Mouse (Mus musculus): ENCODE results near the gene Tagln. TPM values are rescaled to one million over a fixed set of nuclear protein-coding genes. Genes with fewer than 3 reads are reported as not detected.

Gene Tagln
- polyA plus RNA-seq, 1 experiment from 2014 or later = 18.6 TPM

DNA sequence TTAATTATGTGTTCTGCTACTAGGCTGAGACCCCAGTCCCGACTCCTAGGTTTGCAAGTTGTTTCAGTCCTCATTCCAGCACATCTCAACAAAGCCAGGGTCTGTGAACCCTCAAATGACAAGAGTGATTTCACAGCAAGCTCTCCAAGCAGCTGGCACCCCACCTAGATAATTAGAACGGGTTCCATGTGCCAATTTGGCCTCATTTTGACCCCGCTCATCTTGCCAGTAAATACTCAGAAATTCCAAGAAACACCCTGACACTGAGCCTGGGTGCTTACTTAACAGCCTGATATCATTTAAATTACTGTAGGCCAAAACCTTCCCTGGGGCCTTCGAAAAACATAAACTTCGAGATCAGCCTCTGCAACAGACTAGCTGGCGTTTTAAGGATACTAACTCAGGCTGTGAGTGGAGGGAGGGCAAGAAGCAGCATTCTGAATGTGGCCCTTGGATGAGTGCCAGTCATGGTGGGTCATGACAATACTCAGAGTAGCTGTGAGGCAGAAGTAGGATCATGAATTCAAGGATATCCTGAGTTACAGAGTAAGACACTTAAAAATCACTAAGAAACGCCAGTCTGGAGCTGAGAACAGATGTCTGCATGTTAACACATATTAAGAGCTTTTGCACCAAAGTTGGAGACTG lies 22.3 kb upstream of the Tagln start:
- DNase-seq (ENCODE audit: extremely low spot score, low spot score) = no peak
- Histone ChIP-seq H3K4me3 (no peak overlapping the region), H3K27ac (no peak overlapping the region), H3K36me3 (replicated peaks) (peaks cover 35% of the 10 kb centered on the region), H3K4me1 (peaks cover 44% of the 10 kb centered on the region), H3K9me3 (no peaks in the 10 kb centered on the region), H3K27me3 (ENCODE audit: poor library complexity, severe bottlenecking) (no peaks in the 10 kb centered on the region)
- WGBS = 76% methylated on average over 7 of the region's 7 CpGs

- H3K4me1 ChIP-seq = peaks cover 47% of the 10 kb centered on the region
- peak; percentile 82 for DNase-seq (ENCODE audit: extremely low spot score, low spot score)
- peak within 1 kb of the TSS; percentile 90 for H3K27ac ChIP-seq
- peaks cover 22% of the 10 kb centered on the region for H3K36me3 ChIP-seq (replicated peaks)
- H3K4me3 ChIP-seq = peak within 1 kb of the TSS; percentile 71
- no peaks in the 10 kb centered on the region for H3K9me3 ChIP-seq
- H3K27me3 ChIP-seq (ENCODE audit: poor library complexity, severe bottlenecking) = no peaks in the 10 kb centered on the region
- WGBS = under 1% methylated on average over 48 of the region's 48 CpGs
These were observed 19.5 kb upstream of the Tagln start, which contains the start of gene Sidt2 for GRCm38 (mm10) chr9:45955107-45955963. Gene Sidt2, minus strand, starts transcription at chr9:45955258.

DNA sequence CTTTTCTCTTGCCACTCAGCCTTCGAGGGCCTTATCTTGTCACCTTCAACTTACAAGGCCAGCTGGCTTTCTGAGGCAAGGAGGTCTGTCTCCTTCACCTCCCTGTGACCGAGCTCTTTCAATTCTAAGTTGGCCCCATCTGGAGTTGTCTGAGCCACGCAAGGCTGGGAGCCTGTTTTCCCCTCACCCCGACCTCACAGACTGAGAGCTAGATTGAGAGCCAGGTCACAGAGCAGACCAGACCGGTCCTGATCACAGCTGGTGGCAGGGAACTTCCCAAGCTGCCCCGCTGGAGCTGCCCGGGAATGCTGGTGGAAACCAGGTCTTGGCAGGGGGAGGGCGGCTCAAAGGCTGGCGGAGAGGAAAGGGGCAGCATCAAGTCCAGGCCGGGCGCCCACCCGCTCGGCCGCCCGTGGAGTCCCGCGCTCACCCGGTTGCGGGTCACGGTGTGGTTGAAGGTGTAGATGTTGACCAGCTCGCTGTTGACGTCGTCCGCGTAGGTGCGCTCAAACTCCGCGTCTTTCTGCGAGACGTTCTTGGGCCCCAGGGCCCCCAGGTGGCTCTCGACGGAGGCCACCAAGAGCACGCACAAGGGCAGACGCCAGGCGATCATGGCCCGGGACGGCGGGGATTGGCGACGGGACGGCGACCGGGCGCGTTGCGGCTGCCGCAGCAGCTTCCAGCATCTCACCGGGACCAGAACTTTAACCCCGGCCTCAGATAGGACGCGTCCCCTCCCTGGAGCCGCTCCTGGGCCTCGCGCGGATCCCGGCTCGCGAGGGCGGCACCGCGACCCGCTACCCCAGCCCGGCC lies 18.6 kb upstream of the Tagln start:
- H3K4me3 ChIP-seq = peak overlapping the region; percentile 71
- peak; percentile 51 for DNase-seq (ENCODE audit: extremely low spot score, low spot score)
- H3K4me1 ChIP-seq = peaks cover 47% of the 10 kb centered on the region
- H3K27me3 ChIP-seq (ENCODE audit: poor library complexity, severe bottlenecking) = no peaks in the 10 kb centered on the region
- H3K9me3 ChIP-seq = no peaks in the 10 kb centered on the region
- WGBS = under 1% methylated on average over 63 of the region's 63 CpGs
- peak overlapping the region; percentile 90 for H3K27ac ChIP-seq
- H3K36me3 ChIP-seq (replicated peaks) = peaks cover 22% of the 10 kb centered on the region

GRCm38 (mm10) chr9:45953511-45954293 lies 17.8 kb upstream of the Tagln start:
- H3K36me3 ChIP-seq (replicated peaks) = peaks cover 29% of the 10 kb centered on the region
- peaks cover 44% of the 10 kb centered on the region for H3K4me1 ChIP-seq
- peak overlapping the region; percentile 90 for H3K27ac ChIP-seq
- no peak for DNase-seq (ENCODE audit: extremely low spot score, low spot score)
- H3K27me3 ChIP-seq (ENCODE audit: poor library complexity, severe bottlenecking) = no peaks in the 10 kb centered on the region
- peak overlapping the region; percentile 71 for H3K4me3 ChIP-seq
- no peaks in the 10 kb centered on the region for H3K9me3 ChIP-seq
- 70% methylated on average over 13 of the region's 13 CpGs for WGBS

DNA sequence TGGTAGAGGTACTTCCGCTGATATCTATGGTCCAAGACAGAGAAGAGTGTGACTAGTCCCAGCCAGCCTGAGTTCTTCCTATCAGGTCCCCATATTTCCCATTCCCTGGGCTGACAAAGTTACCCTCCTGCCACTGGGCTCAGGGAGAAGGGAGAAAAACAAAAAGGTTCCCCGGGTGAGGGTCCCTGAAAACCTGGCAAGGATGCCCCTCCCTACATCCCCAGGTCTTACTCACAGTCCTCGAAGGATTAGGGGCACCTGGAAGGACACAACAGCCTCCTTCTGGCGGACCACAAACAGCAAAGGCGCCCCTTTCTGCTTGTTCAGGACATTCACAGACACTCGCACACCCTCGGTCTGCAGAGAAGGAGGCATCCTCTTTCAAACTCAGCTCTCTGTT lies 17.0 kb upstream of the Tagln start:
- Histone ChIP-seq H3K27ac (no peak overlapping the region), H3K9me3 (no peaks in the 10 kb centered on the region), H3K36me3 (replicated peaks) (peaks cover 36% of the 10 kb centered on the region), H3K27me3 (ENCODE audit: poor library complexity, severe bottlenecking) (no peaks in the 10 kb centered on the region), H3K4me1 (peaks cover 43% of the 10 kb centered on the region), H3K4me3 (peak overlapping the region; percentile 71; the same call in 1 of the 2 replicates)
- DNase-seq (ENCODE audit: extremely low spot score, low spot score) = no peak
- 85% methylated on average over 7 of the region's 7 CpGs for WGBS

DNA sequence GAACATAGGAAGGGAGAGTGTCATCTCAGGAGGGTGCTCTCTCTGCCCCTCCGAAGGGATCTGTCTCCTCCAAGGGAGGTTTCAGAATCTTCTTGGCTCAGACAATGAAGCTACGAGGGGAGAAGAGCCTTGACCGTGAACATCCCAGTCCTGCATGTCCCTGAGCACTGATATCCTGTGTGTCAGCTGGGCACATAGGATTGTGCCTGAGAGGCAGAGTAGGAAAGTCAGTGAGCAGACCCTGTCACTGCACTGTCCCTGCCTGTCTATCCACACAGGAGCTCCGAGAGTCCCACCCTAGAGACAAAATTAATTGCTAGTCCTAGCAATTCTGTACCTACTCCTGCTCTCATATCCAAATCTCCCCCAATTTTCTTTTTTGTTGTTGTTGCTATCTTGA lies 16.2 kb upstream of the Tagln start:
- H3K36me3 ChIP-seq (replicated peaks) = peaks cover 44% of the 10 kb centered on the region

DNA sequence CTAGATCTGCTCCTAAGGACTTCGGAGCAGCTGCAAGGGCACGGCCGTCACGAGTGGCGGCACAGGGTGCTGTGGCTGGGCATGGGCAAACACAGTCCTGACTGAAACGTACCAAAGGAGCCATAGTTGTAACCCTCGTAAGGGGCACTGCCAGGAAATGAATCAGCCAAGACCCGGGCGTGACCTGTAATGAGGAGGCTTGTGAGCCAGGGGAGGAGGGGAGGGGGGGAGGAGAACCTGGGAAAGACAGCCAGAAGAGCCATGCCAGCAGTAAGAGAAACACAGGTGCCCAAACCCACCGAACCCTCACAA lies 11.0 kb upstream of the Tagln start:
- H3K36me3 ChIP-seq (replicated peaks) = peaks cover 89% of the 10 kb centered on the region
- DNase-seq (ENCODE audit: extremely low spot score, low spot score) = no peak
- no peaks in the 10 kb centered on the region for H3K9me3 ChIP-seq
- H3K27me3 ChIP-seq (ENCODE audit: poor library complexity, severe bottlenecking) = no peaks in the 10 kb centered on the region
- H3K27ac ChIP-seq = no peak overlapping the region
- no peak overlapping the region for H3K4me3 ChIP-seq
- H3K4me1 ChIP-seq = no peaks in the 10 kb centered on the region
- WGBS = 87% methylated on average over 10 of the region's 10 CpGs

More for the DNA sequence above, 16.2 kb upstream of the Tagln start:
- 92% methylated on average over 4 of the region's 4 CpGs for WGBS
- H3K9me3 ChIP-seq = no peaks in the 10 kb centered on the region
- no peaks in the 10 kb centered on the region for H3K27me3 ChIP-seq (ENCODE audit: poor library complexity, severe bottlenecking)
- no peak overlapping the region for H3K4me3 ChIP-seq
- H3K27ac ChIP-seq = no peak overlapping the region
- H3K4me1 ChIP-seq = peaks cover 37% of the 10 kb centered on the region
- DNase-seq (ENCODE audit: extremely low spot score, low spot score) = no peak

DNA sequence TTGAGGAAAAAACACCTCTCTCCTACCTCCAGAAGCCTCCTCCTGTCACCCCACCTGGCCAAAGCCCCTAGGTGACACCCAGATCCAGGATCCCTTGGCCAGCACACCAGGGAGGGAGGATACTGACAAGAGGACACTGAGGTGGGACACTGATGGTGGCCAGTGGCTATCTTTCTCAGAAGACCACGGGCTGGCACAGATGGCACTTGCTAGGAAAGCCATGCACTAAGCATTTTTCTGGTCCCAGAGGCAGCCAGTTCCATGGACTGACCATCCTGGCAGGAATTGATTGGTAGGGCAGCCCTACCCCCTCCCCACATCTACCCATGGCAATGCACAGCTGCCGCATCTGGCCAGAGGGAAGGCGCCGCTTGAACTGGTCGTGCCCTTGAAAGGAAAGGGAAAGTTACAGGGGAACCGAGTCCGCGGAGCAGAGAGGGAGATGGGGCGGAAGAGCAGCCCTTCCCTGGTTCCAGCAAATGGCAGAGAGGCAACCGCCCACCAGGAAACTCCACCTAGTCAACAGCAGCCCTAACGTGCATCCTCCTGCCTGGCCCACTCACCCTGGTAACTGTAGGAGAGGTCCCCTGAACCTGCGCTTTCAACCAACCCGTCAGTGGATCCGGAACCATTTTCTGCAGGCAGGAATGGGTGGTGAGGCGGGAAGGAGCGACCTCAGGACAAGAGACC lies 10.5 kb upstream of the Tagln start:
- Histone ChIP-seq H3K4me1 (peaks cover 4% of the 10 kb centered on the region; the same call in 1 of the 2 replicates), H3K36me3 (replicated peaks) (peaks cover 90% of the 10 kb centered on the region), H3K27me3 (ENCODE audit: poor library complexity, severe bottlenecking) (no peaks in the 10 kb centered on the region), H3K27ac (no peak overlapping the region), H3K9me3 (no peaks in the 10 kb centered on the region), H3K4me3 (no peak overlapping the region)
- DNase-seq (ENCODE audit: extremely low spot score, low spot score) = no peak
- 91% methylated on average over 16 of the region's 16 CpGs for WGBS

DNA sequence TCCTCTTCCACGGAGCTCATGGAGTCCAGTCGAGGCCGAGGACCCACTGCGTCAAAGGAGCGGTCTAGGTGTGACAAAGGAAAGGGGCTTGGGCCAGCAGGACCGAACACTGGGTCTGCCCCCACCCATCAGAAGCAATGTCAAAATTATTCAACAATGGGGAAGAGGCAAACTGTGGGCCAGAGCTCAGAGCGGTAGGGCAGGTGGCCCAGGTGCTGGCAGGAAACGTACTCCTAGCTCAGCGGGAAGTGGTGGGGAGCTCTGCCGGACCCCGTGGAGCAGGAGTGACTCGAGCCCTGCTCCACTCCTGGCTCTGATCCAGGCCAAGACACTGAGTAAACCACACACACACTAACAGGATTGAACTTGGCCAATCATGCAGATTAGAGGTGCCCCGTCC lies 9.9 kb upstream of the Tagln start:
- Histone ChIP-seq H3K4me1 (peaks cover 5% of the 10 kb centered on the region; the same call in 1 of the 2 replicates), H3K9me3 (no peaks in the 10 kb centered on the region), H3K27ac (no peak overlapping the region), H3K27me3 (ENCODE audit: poor library complexity, severe bottlenecking) (no peaks in the 10 kb centered on the region), H3K4me3 (no peak overlapping the region), H3K36me3 (replicated peaks) (peaks cover 96% of the 10 kb centered on the region)
- 96% methylated on average over 13 of the region's 13 CpGs for WGBS
- DNase-seq (ENCODE audit: extremely low spot score, low spot score) = no peak

DNA sequence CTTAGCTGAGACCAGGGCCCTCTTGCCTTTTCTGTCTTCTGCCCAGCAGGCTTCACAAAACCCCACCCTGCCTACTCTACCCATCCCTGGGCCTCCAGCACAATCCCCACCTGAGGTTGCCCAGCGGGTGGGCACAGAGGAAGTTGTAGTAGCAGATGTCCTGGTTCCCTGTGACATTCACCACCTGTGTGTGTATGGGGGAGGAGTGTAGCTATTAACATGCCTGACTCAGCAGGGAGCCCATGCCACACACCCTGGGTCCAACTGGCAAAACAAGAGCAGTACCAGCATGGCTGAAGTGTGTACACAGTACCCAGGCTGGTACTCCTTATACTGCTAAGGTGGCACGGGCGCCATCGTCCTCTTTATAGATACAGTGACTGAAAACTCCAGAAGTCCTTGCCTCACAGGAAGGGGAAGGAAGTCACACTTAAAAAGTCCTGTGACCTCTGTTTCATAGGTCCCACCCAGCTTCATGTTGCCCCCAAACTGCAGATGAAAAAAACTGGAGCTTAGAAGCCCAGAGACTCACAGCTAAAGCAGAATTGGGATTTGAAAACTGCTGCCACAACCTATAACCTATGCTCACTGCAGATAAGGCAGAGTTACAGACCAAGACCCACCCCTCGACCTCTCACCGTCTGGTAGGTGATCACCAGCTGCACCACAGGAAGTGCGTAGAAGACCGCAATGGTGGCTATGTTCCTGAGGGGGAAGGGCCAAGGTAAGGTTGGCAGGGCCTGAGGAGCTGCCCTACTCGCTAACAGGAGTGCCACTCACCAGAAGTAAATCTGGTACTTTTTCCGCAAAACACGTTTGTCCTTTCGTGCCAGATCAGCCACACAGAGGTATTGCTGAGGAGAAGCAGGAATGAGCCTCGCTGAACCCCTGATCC lies 8.9 kb upstream of the Tagln start:
- WGBS = 90% methylated on average over 13 of the region's 13 CpGs
- H3K4me3 ChIP-seq = no peak overlapping the region
- peaks cover 5% of the 10 kb centered on the region; the same call in 1 of the 2 replicates for H3K4me1 ChIP-seq
- no peak overlapping the region for H3K27ac ChIP-seq
- DNase-seq (ENCODE audit: extremely low spot score, low spot score) = no peak
- H3K9me3 ChIP-seq = no peaks in the 10 kb centered on the region
- peaks cover 92% of the 10 kb centered on the region for H3K36me3 ChIP-seq (replicated peaks)
- H3K27me3 ChIP-seq (ENCODE audit: poor library complexity, severe bottlenecking) = no peaks in the 10 kb centered on the region
